Mouse (Mus musculus) liver, adult 2 months (tissue): ENCODE data around the gene Sytl2. TPM values are rescaled to one million over a fixed set of nuclear protein-coding genes. Genes with fewer than 3 reads are reported as not detected.

Source experiments
- DNase-seq: peaks from one replicate; pipeline ENCODE4 v3.0.0-alpha.2; 2011; ENCODE audit warnings: low read depth, low spot score; ENCODE audit errors: extremely low read depth
- H3K27ac ChIP-seq: fragments of 200-500 bp; replicated peaks from 2 replicates; pipeline ENCODE4 v1.5.1; 2012; ENCODE audit warnings: low read depth, mild to moderate bottlenecking, control low read depth, inconsistent platforms, low read length; ENCODE audit not compliant: insufficient read depth
- H3K27me3 ChIP-seq: fragments of 200-500 bp; 2 replicates; pipeline ENCODE4 v1.6.1; 2012; ENCODE audit warnings: mild to moderate bottlenecking, moderate library complexity, low read length, inconsistent platforms; ENCODE audit not compliant: control insufficient read depth, insufficient read depth
- H3K36me3 ChIP-seq: fragments of 200-500 bp; 2 replicates; pipeline ENCODE4 v1.6.1; 2012; ENCODE audit warnings: low read length, inconsistent platforms; ENCODE audit not compliant: control insufficient read depth, insufficient read depth
- H3K4me1 ChIP-seq: fragments of 200-500 bp; 2 replicates; pipeline ENCODE4 v1.6.1; 2011; ENCODE audit warnings: low read length; ENCODE audit not compliant: control insufficient read depth, insufficient read depth
- H3K4me3 ChIP-seq: fragments of 200-500 bp; 2 replicates; pipeline ENCODE4 v1.5.1; 2011; ENCODE audit warnings: low read depth, mild to moderate bottlenecking, control low read depth, low read length, moderate library complexity; ENCODE audit not compliant: insufficient read depth
- H3K79me2 ChIP-seq: fragments of 200-500 bp; 2 replicates; pipeline ENCODE4 v1.6.1; 2012; ENCODE audit warnings: inconsistent platforms, mild to moderate bottlenecking, low read length, moderate library complexity; ENCODE audit not compliant: control insufficient read depth, insufficient read depth
- H3K9ac ChIP-seq: fragments of 200-500 bp; 2 replicates; pipeline ENCODE4 v1.6.1; 2012; ENCODE audit warnings: low read depth, mild to moderate bottlenecking, control low read depth, inconsistent platforms, low read length
- CTCF ChIP-seq: fragments of 200-500 bp; IDR thresholded peaks from 2 replicates; pipeline ENCODE4 v1.5.1; 2011; ENCODE audit warnings: low read depth, low read length, control low read depth
- POLR2A ChIP-seq: fragments of 200-500 bp; IDR thresholded peaks from 2 replicates; pipeline ENCODE4 v1.6.1; 2011; ENCODE audit warnings: low read length, control low read depth; ENCODE audit not compliant: insufficient read depth; ENCODE audit errors: extremely low read depth
- WGBS: fragments of 180-500 bp; shearing (Covaris S2); methylation state at CpG from one replicate; pipeline ENCODE4 v1.1.7; 2018; 5-methylcytosine and 5-hydroxymethylcytosine counted together
- polyA plus RNA-seq: library from polyadenylated mRNA; depleted of rRNA; stranded (reverse); fragments of >200 nt; gene quantifications from 2 replicates; pipeline ENCODE4 v1.2.3, GENCODE M21; 2012
- total RNA-seq: library from RNA; depleted of rRNA; stranded (reverse); fragments of >200 nt; gene quantifications from 2 replicates; pipeline ENCODE4 v1.2.3, GENCODE M21; 2014

Gene Sytl2
- total and polyA plus RNA-seq, 2 experiments = 0.53 to 1.3 TPM

DNA sequence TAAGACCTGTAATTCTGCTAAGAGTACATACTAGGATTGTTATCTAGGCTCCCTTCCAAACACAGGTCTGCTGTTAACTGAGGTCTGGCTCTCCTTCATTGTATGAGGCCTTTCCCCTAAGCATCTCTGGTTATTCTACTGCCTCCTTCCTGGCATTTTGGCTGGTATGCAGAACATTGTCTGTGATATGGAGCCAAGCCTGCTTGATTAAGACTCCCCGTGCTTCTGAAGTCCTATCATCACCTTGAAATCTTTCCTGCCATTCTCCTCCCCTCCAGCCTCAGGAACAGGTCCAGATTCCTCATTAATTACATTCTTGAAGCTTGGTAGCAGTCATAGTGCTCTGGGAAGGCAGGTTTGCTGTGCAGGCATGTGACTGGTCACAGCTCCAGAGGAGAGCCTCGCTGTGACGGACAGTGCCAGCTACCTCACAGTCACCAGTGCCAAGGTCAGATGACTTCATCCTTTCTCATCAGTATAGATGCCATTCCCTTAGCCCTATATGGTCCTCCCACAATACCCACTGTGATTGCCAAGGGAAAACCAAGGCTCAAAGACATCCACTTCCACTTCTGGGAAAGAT lies 30.5 kb downstream of the Sytl2 start:
- no peak overlapping the region for H3K27ac ChIP-seq
- H3K27me3 ChIP-seq = no peaks in the 10 kb centered on the region; the same call in 1 of the 2 replicates
- TF ChIP-seq CTCF (no peak), POLR2A (no peak)
- no peaks in the 10 kb centered on the region for H3K36me3 ChIP-seq
- no peak for DNase-seq
- no peak overlapping the region for H3K4me3 ChIP-seq
- no peaks in the 10 kb centered on the region for H3K4me1 ChIP-seq
- WGBS = 80% methylated on average over 3 of the region's 3 CpGs
- no peaks in the 10 kb centered on the region for H3K79me2 ChIP-seq
- no peak overlapping the region for H3K9ac ChIP-seq

DNA sequence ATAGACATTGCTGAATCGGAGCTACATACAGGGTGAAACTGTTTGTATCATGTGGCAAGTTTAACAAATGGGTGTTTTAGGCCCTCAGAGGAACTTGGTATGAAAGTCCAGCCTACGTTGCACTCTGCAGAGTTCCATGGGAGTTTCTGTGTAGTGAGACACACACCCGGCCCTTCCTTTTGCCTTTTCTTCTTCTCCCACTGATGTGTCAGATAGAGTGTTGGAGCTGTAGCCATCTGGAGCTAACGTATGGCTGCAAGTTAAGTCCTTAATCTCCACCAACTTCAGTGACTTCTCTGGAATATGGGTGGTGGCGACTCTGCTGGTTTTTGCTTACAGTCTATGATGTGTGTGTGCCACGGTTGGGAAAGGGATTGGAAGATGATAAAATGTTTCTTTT lies 32.3 kb downstream of the Sytl2 start:
- no peaks in the 10 kb centered on the region; the same call in 1 of the 2 replicates for H3K27me3 ChIP-seq
- H3K27ac ChIP-seq = no peak overlapping the region
- TF ChIP-seq CTCF = no peak
- no peak for TF ChIP-seq POLR2A
- WGBS = 83% methylated on average over 6 of the region's 6 CpGs
- H3K9ac ChIP-seq = no peak overlapping the region
- no peak for DNase-seq
- H3K79me2 ChIP-seq = no peaks in the 10 kb centered on the region
- no peak overlapping the region for H3K4me3 ChIP-seq
- H3K4me1 ChIP-seq = no peaks in the 10 kb centered on the region
- no peaks in the 10 kb centered on the region for H3K36me3 ChIP-seq

DNA sequence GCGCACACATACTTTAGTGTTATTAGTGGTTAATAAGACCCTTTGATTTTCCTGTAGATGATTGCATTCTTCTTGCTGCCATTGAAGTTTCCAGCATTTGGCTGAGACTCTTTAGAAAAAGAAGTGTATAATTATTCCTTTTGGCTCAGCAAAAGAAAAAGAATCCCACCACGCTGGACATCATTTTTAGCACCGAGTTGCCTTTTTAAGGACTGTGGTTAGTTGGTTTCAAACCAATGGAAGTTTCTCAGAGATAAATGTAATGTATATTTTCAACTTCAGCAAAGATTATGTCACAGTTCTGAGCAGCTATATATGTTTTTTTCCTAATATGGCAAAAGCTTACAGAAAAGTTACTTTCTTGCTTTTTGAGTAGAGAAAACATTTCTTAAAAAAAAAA lies 32.8 kb downstream of the Sytl2 start:
- no peak overlapping the region for H3K4me3 ChIP-seq
- H3K27ac ChIP-seq = no peak overlapping the region
- WGBS = 87% methylated on average over 3 of the region's 3 CpGs
- no peak overlapping the region for H3K9ac ChIP-seq
- DNase-seq = no peak
- no peaks in the 10 kb centered on the region for H3K4me1 ChIP-seq
- no peak for TF ChIP-seq POLR2A
- H3K79me2 ChIP-seq = no peaks in the 10 kb centered on the region
- no peaks in the 10 kb centered on the region; the same call in 1 of the 2 replicates for H3K27me3 ChIP-seq
- no peaks in the 10 kb centered on the region for H3K36me3 ChIP-seq

DNA sequence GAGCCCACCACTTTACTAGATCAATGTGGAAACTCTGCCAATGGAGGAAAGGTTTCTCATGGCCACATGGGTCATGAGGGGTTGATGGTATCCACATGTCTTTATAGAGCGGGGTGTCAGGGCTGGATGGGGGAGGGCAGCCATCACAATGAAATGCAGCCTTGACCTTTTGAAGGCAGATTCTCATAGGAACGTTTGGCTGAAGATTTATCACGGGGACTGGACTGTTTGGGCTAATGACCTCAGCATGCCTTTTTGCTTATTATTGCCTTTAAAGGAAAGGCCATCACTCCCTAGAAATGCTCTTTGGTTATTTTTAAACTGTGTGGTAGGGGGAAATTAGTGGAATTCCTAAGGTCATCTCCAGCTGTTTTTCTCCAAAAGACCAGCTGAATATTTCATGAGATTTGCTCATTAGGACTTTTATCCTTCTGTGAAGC lies 33.7 kb downstream of the Sytl2 start:
- Histone ChIP-seq H3K9ac (no peak overlapping the region), H3K27ac (no peak overlapping the region), H3K4me1 (no peaks in the 10 kb centered on the region), H3K4me3 (no peak overlapping the region), H3K36me3 (no peaks in the 10 kb centered on the region), H3K79me2 (no peaks in the 10 kb centered on the region), H3K27me3 (no peaks in the 10 kb centered on the region; the same call in 1 of the 2 replicates)
- 52% methylated on average over 3 of the region's 3 CpGs for WGBS
- peak; percentile 30 for DNase-seq
- no peak for TF ChIP-seq CTCF
- no peak for TF ChIP-seq POLR2A

- H3K79me2 ChIP-seq = no peaks in the 10 kb centered on the region
- no peaks in the 10 kb centered on the region for H3K36me3 ChIP-seq
- no peak overlapping the region for H3K27ac ChIP-seq
- WGBS = 76% methylated on average over 12 of the region's 12 CpGs
- H3K9ac ChIP-seq = no peak overlapping the region
- H3K4me1 ChIP-seq = no peaks in the 10 kb centered on the region
- DNase-seq = no peak
- TF ChIP-seq POLR2A = no peak
- no peak for TF ChIP-seq CTCF
- H3K27me3 ChIP-seq = no peaks in the 10 kb centered on the region; the same call in 1 of the 2 replicates
- no peak overlapping the region for H3K4me3 ChIP-seq
Observed at GRCm38 (mm10) chr7:90341212-90341957, 39.3 kb downstream of the Sytl2 start.

DNA sequence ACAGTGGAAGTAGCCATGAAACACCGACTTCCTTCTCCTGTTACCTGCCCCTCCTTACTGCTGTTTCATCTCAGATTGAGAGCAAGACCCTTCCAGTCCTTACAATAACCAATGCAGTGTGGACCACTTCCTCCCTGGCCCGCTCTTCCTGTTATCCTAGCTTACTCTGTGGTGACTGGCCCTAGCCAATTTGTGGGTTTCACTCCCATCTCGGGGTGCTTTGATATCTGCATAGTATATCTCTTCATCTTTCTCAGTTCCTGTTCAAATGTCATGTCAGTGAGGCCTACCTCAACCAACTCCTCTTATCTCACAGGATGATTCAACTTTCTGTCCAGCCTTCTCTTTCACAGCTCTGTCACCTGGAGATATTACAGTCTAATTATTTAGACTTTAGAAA lies 42.9 kb downstream of the Sytl2 start:
- Histone ChIP-seq H3K36me3 (no peaks in the 10 kb centered on the region), H3K79me2 (no peaks in the 10 kb centered on the region), H3K9ac (no peak overlapping the region), H3K4me1 (no peaks in the 10 kb centered on the region), H3K27ac (no peak overlapping the region), H3K27me3 (no peaks in the 10 kb centered on the region), H3K4me3 (no peak overlapping the region)
- WGBS = 75% methylated on average over 3 of the region's 3 CpGs
- TF ChIP-seq CTCF = no peak
- TF ChIP-seq POLR2A = no peak
- no peak for DNase-seq
